In the genomic region with DNA sequence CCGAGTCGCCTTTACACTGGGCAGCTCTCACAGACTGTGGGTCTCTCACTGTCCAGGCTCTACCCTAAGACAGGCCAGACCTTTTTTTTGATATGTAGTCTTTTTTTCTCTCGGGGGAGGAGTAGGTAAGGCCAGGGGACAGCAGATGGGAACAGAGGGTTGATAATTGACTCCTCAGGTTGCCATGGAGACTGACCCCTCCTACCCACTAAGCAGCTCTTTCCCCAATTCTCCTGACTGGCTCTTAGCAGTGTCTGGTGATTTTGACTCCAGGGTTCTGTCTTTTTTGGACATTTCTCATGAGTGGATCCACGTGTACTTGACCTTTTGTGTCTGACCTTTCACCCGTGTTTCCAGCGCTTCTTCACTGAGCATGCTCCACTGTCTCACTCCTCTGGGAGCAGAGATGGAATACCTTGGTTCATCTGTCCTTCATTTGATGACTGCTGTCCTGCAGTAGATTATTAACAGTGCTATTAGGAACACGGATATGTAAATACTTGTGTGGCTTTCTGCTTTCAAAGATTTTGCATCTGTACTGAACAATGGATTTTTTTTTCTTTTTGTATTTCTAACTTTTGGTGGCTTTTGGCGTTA, we compare ENCODE assay signal across 1 mouse cellular context.
TF ChIP-seq lines count a peak whose summit lies in the region.

No protein-coding gene starts in this region.

TF ChIP-seq in MEL, 35 proteins besides CTCF, POLR2A, EP300 and RAD21:
- TF ChIP-seq ELF1 (IDR thresholded peaks at IDR 0.05; ENCODE audit: low read depth, low read length) = no peak
- TF ChIP-seq TBP (IDR thresholded peaks at IDR 0.05; ENCODE audit: low read depth, low read length) = no peak
- no peak for TF ChIP-seq ZKSCAN1 (IDR thresholded peaks at IDR 0.05; ENCODE audit: low read depth, low read length)
- TF ChIP-seq POLR2AphosphoS2 (IDR thresholded peaks at IDR 0.05; ENCODE audit: low read length) = no peak
- no peak for TF ChIP-seq KAT2A (conservative IDR thresholded peaks at IDR 0.05; ENCODE audit: low read depth, low read length)
- TF ChIP-seq USF1 (IDR thresholded peaks at IDR 0.05; ENCODE audit: low read depth, low read length) = no peak
- TF ChIP-seq MEF2A (IDR thresholded peaks at IDR 0.05; ENCODE audit: extremely low read depth, insufficient replicate concordance, low read depth, low read length, poor library complexity, severe bottlenecking) = no peak
- TF ChIP-seq MAFK (IDR thresholded peaks at IDR 0.05; ENCODE audit: borderline replicate concordance, low read depth, low read length) = no peak
- no peak for TF ChIP-seq E2F4 (IDR thresholded peaks at IDR 0.05; ENCODE audit: borderline replicate concordance, low read depth, low read length)
- TF ChIP-seq ZC3H11A (IDR thresholded peaks at IDR 0.05; ENCODE audit: low read depth, low read length) = no peak
- TF ChIP-seq USF2 (IDR thresholded peaks at IDR 0.05; ENCODE audit: borderline replicate concordance in 1 of 2, insufficient read depth in 1 of 2, low read depth in 1 of 2, low read length in 2 of 2) = no peak
- TF ChIP-seq MYB (IDR thresholded peaks at IDR 0.05; ENCODE audit: low read depth, low read length) = no peak
- TF ChIP-seq TAL1 (IDR thresholded peaks at IDR 0.05; ENCODE audit: low read length) = no peak
- TF ChIP-seq UBTF (IDR thresholded peaks at IDR 0.05; ENCODE audit: borderline replicate concordance, insufficient read depth, low read depth, low read length) = no peak
- no peak for TF ChIP-seq CHD2 (IDR thresholded peaks at IDR 0.05; ENCODE audit: low read length)
- TF ChIP-seq MXI1 (IDR thresholded peaks at IDR 0.05; ENCODE audit: low read depth, low read length) = no peak
- no peak for TF ChIP-seq POLR2AphosphoS5 (IDR thresholded peaks at IDR 0.05; ENCODE audit: borderline replicate concordance, low read depth, low read length)
- TF ChIP-seq MYC (IDR thresholded peaks at IDR 0.05; ENCODE audit: low read depth, low read length) = no peak
- no peak for TF ChIP-seq NELFE (IDR thresholded peaks at IDR 0.05; ENCODE audit: low read depth, low read length)
- no peak for TF ChIP-seq SIN3A (IDR thresholded peaks at IDR 0.05; ENCODE audit: low read length)
